Mouse (Mus musculus): ENCODE data around the gene Cmtm1. TPM values are rescaled to one million over a fixed set of nuclear protein-coding genes. Genes with fewer than 3 reads are reported as not detected.
"Not testable (repeated sequence)": the region's sequence is repeated elsewhere in the genome, so short reads cannot be mapped to it uniquely, and the experiment has no call there.

The Cmtm1 gene
- not detected in 2 replicates for polyA plus RNA-seq (2015; fragmentation: Nextera tagmentation; extraction: Ambion mirVana)

DNA sequence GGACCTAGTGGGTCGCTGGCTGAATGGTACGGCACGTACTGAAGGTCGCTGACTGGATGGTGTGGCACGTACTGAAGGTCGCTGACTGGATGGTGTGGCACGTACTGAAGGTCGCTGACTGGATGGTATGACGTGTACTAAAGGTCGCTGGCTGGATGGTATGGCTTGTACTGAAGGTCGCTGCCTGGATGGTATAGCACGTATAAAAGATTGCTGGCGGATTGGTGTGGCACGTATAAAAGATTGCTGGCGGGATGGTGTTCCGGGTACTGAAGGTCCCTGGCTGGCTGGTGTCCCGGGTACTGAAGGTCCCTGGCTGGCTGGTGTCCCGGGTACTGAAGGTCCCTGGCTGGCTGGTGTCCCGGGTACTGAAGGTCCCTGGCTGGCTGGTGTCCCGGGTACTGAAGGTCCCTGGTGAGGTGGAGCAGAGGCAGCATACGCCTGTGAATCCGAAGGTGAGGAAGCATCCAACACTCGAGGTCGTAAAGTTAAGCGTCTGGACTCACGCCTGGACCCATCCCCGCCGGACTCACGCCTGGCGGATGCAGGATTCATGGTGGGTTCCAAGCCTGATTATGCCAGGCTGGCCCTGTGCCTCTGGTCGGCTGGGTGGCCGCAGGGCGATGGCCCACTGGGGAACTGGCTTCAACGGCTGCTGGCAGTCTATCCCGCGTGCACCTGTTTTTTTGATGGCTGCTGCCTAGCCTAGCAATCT, at the start of gene Cmtm1, which contains the start of gene Gm45711:
Cmtm1 (minus strand) TSS at position 705 of the 715 bp plus-strand sequence.
Gm45711 (minus strand) TSS at position 641 of the 715 bp plus-strand sequence.
- H3K4me2 ChIP-seq (replicated peaks; ENCODE audit: low read depth); ATAC-seq; H3K4me3 ChIP-seq (ENCODE audit: low read depth, low read length); H3K9me3 ChIP-seq (ENCODE audit: control insufficient read depth); H3K27ac ChIP-seq (ENCODE audit: low read depth, low read length); H3K4me1 ChIP-seq (replicated peaks; ENCODE audit: control insufficient read depth, insufficient read depth, low read length); H3K36me3 ChIP-seq (ENCODE audit: control insufficient read depth, insufficient read depth); H3K27me3 ChIP-seq (replicated peaks; ENCODE audit: control insufficient read depth, insufficient read depth, low read length); H3K9ac ChIP-seq (ENCODE audit: low read depth, low read length): not testable (repeated sequence)
- WGBS: 89% methylated on average over 35 of the region's 36 CpGs

DNA sequence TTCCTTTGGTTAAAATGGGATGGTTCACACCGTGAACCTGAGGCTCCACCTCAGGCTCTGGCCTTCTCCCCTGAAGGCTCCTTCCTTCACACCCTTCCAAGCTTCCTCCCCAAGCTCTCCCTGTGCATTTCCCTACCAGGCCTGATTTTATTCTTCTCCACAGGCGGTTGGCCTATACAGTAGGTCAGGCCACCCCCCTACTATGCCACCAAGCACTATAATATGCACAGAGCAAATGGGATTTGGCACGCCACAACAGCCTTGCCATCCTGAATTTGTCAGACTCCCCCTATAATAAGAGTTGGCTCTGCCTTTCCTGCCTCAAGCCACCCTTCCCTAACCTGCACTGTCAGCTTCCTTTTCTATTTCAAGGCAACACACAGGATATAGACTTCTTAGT, 48.7 kb upstream of the Cmtm1 start:
- Histone ChIP-seq H3K4me3 (ENCODE audit: low read depth, low read length) (no peak overlapping the region), H3K36me3 (ENCODE audit: control insufficient read depth, insufficient read depth) (0 out of 2 replicates have a peak, but pooled peaks cover 19% of the 10 kb centered on the region), H3K4me2 (replicated peaks; ENCODE audit: low read depth) (no peak overlapping the region), H3K9me3 (ENCODE audit: control insufficient read depth) (no peaks in the 10 kb centered on the region), H3K27ac (ENCODE audit: low read depth, low read length) (no peak overlapping the region), H3K9ac (ENCODE audit: low read depth, low read length) (no peak overlapping the region), H3K4me1 (replicated peaks; ENCODE audit: control insufficient read depth, insufficient read depth, low read length) (no peaks in the 10 kb centered on the region), H3K27me3 (replicated peaks; ENCODE audit: control insufficient read depth, insufficient read depth, low read length) (no peaks in the 10 kb centered on the region)
- no peak for ATAC-seq
- 90% methylated on average over 3 of the region's 3 CpGs for WGBS
- TF ChIP-seq CTCF (IDR thresholded peaks at IDR 0.05; ENCODE audit: low read depth): no peak

DNA sequence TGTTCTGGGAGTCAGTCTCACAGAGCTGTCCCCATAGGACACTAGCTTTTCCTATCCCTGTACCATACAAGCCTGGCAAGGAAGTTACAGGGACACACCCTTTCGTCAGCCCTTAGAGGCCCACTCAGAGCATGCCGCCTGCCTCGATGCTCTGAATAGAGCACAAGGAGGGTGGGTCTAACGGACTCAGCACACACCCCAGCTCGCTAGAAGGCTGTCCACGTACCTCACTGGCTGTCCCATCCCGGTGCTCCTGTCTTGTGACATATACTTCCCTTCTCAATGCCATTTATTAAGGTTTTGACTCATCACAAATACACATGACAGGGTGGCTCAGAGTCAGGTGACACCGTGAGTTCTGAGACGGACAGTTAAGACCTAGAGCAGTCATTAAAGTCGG, 44.6 kb upstream of the Cmtm1 start:
- Histone ChIP-seq H3K4me1 (replicated peaks; ENCODE audit: control insufficient read depth, insufficient read depth, low read length) (0 out of 2 replicates have a peak, but pooled peaks cover 2% of the 10 kb centered on the region), H3K9ac (ENCODE audit: low read depth, low read length) (no peak overlapping the region), H3K27ac (ENCODE audit: low read depth, low read length) (no peak overlapping the region), H3K4me3 (ENCODE audit: low read depth, low read length) (no peak overlapping the region), H3K9me3 (ENCODE audit: control insufficient read depth) (no peaks in the 10 kb centered on the region), H3K4me2 (replicated peaks; ENCODE audit: low read depth) (no peak overlapping the region), H3K27me3 (replicated peaks; ENCODE audit: control insufficient read depth, insufficient read depth, low read length) (no peaks in the 10 kb centered on the region), H3K36me3 (ENCODE audit: control insufficient read depth, insufficient read depth) (peaks cover 22% of the 10 kb centered on the region)
- no peak for TF ChIP-seq CTCF (IDR thresholded peaks at IDR 0.05; ENCODE audit: low read depth)
- ATAC-seq: peak; percentile 59
- WGBS: 66% methylated on average over 10 of the region's 10 CpGs

- Histone ChIP-seq H3K4me3 (ENCODE audit: low read depth, low read length) (no peak overlapping the region), H3K4me2 (replicated peaks; ENCODE audit: low read depth) (no peak overlapping the region), H3K27me3 (replicated peaks; ENCODE audit: control insufficient read depth, insufficient read depth, low read length) (no peaks in the 10 kb centered on the region), H3K27ac (ENCODE audit: low read depth, low read length) (no peak overlapping the region), H3K4me1 (replicated peaks; ENCODE audit: control insufficient read depth, insufficient read depth, low read length) (0 out of 2 replicates have a peak, but pooled peaks cover 2% of the 10 kb centered on the region), H3K9me3 (ENCODE audit: control insufficient read depth) (no peaks in the 10 kb centered on the region), H3K9ac (ENCODE audit: low read depth, low read length) (no peak overlapping the region), H3K36me3 (ENCODE audit: control insufficient read depth, insufficient read depth) (peaks cover 22% of the 10 kb centered on the region)
- peak; percentile 57 for TF ChIP-seq CTCF (IDR thresholded peaks at IDR 0.05; ENCODE audit: low read depth)
- no peak for ATAC-seq
- WGBS: 69% methylated on average over 5 of the region's 5 CpGs
These were observed 43.2 kb upstream of the Cmtm1 start for GRCm38 (mm10) chr8:104353186-104353585.

GRCm38 (mm10) chr8:104350047-104350446, 40.1 kb upstream of the Cmtm1 start:
- TF ChIP-seq CTCF (IDR thresholded peaks at IDR 0.05; ENCODE audit: low read depth): no peak
- Histone ChIP-seq H3K9me3 (ENCODE audit: control insufficient read depth) (no peaks in the 10 kb centered on the region), H3K27me3 (replicated peaks; ENCODE audit: control insufficient read depth, insufficient read depth, low read length) (no peaks in the 10 kb centered on the region), H3K9ac (ENCODE audit: low read depth, low read length) (no peak overlapping the region), H3K4me2 (replicated peaks; ENCODE audit: low read depth) (no peak overlapping the region), H3K27ac (ENCODE audit: low read depth, low read length) (no peak overlapping the region), H3K36me3 (ENCODE audit: control insufficient read depth, insufficient read depth) (peaks cover 21% of the 10 kb centered on the region), H3K4me1 (replicated peaks; ENCODE audit: control insufficient read depth, insufficient read depth, low read length) (0 out of 2 replicates have a peak, but pooled peaks cover 2% of the 10 kb centered on the region), H3K4me3 (ENCODE audit: low read depth, low read length) (no peak overlapping the region)
- WGBS: 45% methylated on average over 13 of the region's 13 CpGs
- peak; percentile 23; the same call in 1 of the 2 replicates for ATAC-seq

DNA sequence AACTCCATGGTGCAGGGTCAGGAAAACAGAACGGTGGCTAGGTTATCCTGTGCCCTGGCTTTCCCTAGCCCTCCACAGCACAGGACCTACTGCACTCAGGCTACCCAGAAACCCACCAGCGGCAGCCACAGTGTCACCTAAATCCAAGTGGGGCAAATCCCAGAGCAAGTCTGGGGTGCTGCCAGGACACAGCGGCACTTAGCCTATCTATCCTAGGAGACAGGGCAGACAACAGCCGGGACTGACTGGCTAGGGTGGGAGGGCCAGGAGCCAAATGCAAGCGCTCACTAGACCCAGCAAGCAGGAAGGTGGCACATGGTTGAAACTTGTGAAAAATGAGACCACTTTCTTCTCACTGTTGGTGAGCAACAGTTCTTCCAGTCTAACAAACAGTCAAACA, 39.0 kb upstream of the Cmtm1 start:
- Histone ChIP-seq H3K27me3 (replicated peaks; ENCODE audit: control insufficient read depth, insufficient read depth, low read length) (no peaks in the 10 kb centered on the region), H3K4me2 (replicated peaks; ENCODE audit: low read depth) (no peak overlapping the region), H3K27ac (ENCODE audit: low read depth, low read length) (no peak overlapping the region), H3K4me1 (replicated peaks; ENCODE audit: control insufficient read depth, insufficient read depth, low read length) (0 out of 2 replicates have a peak, but pooled peaks cover 2% of the 10 kb centered on the region), H3K36me3 (ENCODE audit: control insufficient read depth, insufficient read depth) (peaks cover 21% of the 10 kb centered on the region), H3K9ac (ENCODE audit: low read depth, low read length) (no peak overlapping the region), H3K4me3 (ENCODE audit: low read depth, low read length) (no peak overlapping the region), H3K9me3 (ENCODE audit: control insufficient read depth) (no peaks in the 10 kb centered on the region)
- 79% methylated on average over 5 of the region's 5 CpGs for WGBS
- ATAC-seq: no peak
- TF ChIP-seq CTCF (IDR thresholded peaks at IDR 0.05; ENCODE audit: low read depth): no peak
